Mouse (Mus musculus) midbrain, embryonic 12.5 days (tissue): ENCODE measurements at regions not wholly inside any gene's neighbourhood (a gene's known extent, or its start where the extent isn't known, plus 50 kb on each side); places are given as distances from the start of the nearest gene placed in this dataset.
"Not testable (repeated sequence)": the region's sequence is repeated elsewhere in the genome, so short reads cannot be mapped to it uniquely, and the experiment has no call there.

Experiments
- ATAC-seq: fragments of 200-750 bp; cut with Nextera tagmentation; 2 replicates; pipeline ENCODE4 v1.8.0; 2017; ENCODE audit warnings: low read depth, moderate TSS enrichment, moderate library complexity; ENCODE audit not compliant: low FRiP score
- H3K27ac ChIP-seq: fragments of 300-500 bp; sonication (generic); replicated peaks from 2 replicates; pipeline ENCODE4 v1.5.1; 2016; ENCODE audit warnings: mild to moderate bottlenecking
- H3K27me3 ChIP-seq: fragments of 300-500 bp; sonication (generic); 2 replicates; pipeline ENCODE4 v1.6.1; 2016; ENCODE audit warnings: mild to moderate bottlenecking
- H3K36me3 ChIP-seq: fragments of 300-500 bp; sonication (generic); 2 replicates; pipeline ENCODE4 v1.6.1; 2016
- H3K4me1 ChIP-seq: fragments of 300-500 bp; sonication (generic); 2 replicates; pipeline ENCODE4 v1.6.1; 2016
- H3K4me2 ChIP-seq: fragments of 300-500 bp; sonication (generic); replicated peaks from 2 replicates; pipeline ENCODE4 v1.6.1; 2016; ENCODE audit warnings: mild to moderate bottlenecking, moderate library complexity
- H3K4me3 ChIP-seq: fragments of 300-500 bp; sonication (generic); 2 replicates; pipeline ENCODE4 v1.5.1; 2016; ENCODE audit warnings: mild to moderate bottlenecking
- H3K9ac ChIP-seq: fragments of 300-500 bp; sonication (generic); replicated peaks from 2 replicates; pipeline ENCODE4 v1.6.1; 2016; ENCODE audit warnings: mild to moderate bottlenecking, moderate library complexity
- H3K9me3 ChIP-seq: fragments of 300-500 bp; sonication (generic); 2 replicates; pipeline ENCODE4 v1.6.1; 2016; ENCODE audit warnings: mild to moderate bottlenecking
- WGBS: fragments of 180-500 bp; shearing (Covaris S2); methylation state at CpG from one replicate; pipeline ENCODE4 v1.1.7; 2016; 5-methylcytosine and 5-hydroxymethylcytosine counted together

GRCm38 (mm10) chr13:52353966-52354365, 177.1 kb downstream of the Diras2 start:
- Histone ChIP-seq H3K4me2 (no peak overlapping the region), H3K9ac (no peak overlapping the region), H3K27me3 (no peaks in the 10 kb centered on the region), H3K4me1 (no peaks in the 10 kb centered on the region), H3K4me3 (no peak overlapping the region), H3K36me3 (no peaks in the 10 kb centered on the region), H3K27ac (no peak overlapping the region), H3K9me3 (peaks cover 10% of the 10 kb centered on the region; the same call in 1 of the 2 replicates)
- ATAC-seq: no peak
- 81% methylated on average over 2 of the region's 2 CpGs for WGBS

- not testable (repeated sequence) for H3K4me2 ChIP-seq, ATAC-seq, H3K27ac ChIP-seq, H3K4me1 ChIP-seq, H3K27me3 ChIP-seq, H3K4me3 ChIP-seq, H3K36me3 ChIP-seq, H3K9me3 ChIP-seq, H3K9ac ChIP-seq
- WGBS: 91% methylated on average over 4 of the region's 4 CpGs
Measured at GRCm38 (mm10) chr13:52355921-52356320, 175.2 kb downstream of the Diras2 start.

GRCm38 (mm10) chr13:52359332-52359731, 171.7 kb downstream of the Diras2 start:
- not testable (repeated sequence) for H3K27me3 ChIP-seq, H3K27ac ChIP-seq, H3K4me3 ChIP-seq, H3K4me1 ChIP-seq, H3K9me3 ChIP-seq, H3K4me2 ChIP-seq, H3K9ac ChIP-seq, ATAC-seq, H3K36me3 ChIP-seq
- WGBS: 73% methylated on average over 4 of the region's 4 CpGs

GRCm38 (mm10) chr13:52361177-52361846, 169.8 kb downstream of the Diras2 start:
- no peak for ATAC-seq
- H3K9ac ChIP-seq: no peak overlapping the region
- H3K4me3 ChIP-seq: no peak overlapping the region
- H3K4me2 ChIP-seq: no peak overlapping the region
- peaks cover 10% of the 10 kb centered on the region; the same call in 1 of the 2 replicates for H3K9me3 ChIP-seq
- no peaks in the 10 kb centered on the region for H3K4me1 ChIP-seq
- no peaks in the 10 kb centered on the region for H3K36me3 ChIP-seq
- H3K27ac ChIP-seq: no peak overlapping the region
- H3K27me3 ChIP-seq: no peaks in the 10 kb centered on the region
- 84% methylated on average over 4 of the region's 4 CpGs for WGBS

GRCm38 (mm10) chr13:52362266-52362665, 168.8 kb downstream of the Diras2 start:
- WGBS: 91% methylated on average over 5 of the region's 5 CpGs
- Histone ChIP-seq H3K4me3 (no peak overlapping the region), H3K9me3 (peaks cover 4% of the 10 kb centered on the region; the same call in 1 of the 2 replicates), H3K4me1 (no peaks in the 10 kb centered on the region), H3K4me2 (no peak overlapping the region), H3K27me3 (no peaks in the 10 kb centered on the region), H3K9ac (no peak overlapping the region), H3K27ac (no peak overlapping the region), H3K36me3 (no peaks in the 10 kb centered on the region)
- ATAC-seq: no peak

GRCm38 (mm10) chr13:52369851-52370250, 161.2 kb downstream of the Diras2 start:
- no peaks in the 10 kb centered on the region for H3K36me3 ChIP-seq
- H3K27me3 ChIP-seq: no peaks in the 10 kb centered on the region
- H3K9me3 ChIP-seq: no peaks in the 10 kb centered on the region
- ATAC-seq: no peak
- H3K27ac ChIP-seq: no peak overlapping the region
- H3K9ac ChIP-seq: no peak overlapping the region
- no peak overlapping the region for H3K4me3 ChIP-seq
- H3K4me1 ChIP-seq: no peaks in the 10 kb centered on the region
- no peak overlapping the region for H3K4me2 ChIP-seq

GRCm38 (mm10) chr13:52371986-52372385, 159.1 kb downstream of the Diras2 start:
- no peak overlapping the region for H3K4me3 ChIP-seq
- no peaks in the 10 kb centered on the region for H3K4me1 ChIP-seq
- no peak overlapping the region for H3K9ac ChIP-seq
- H3K9me3 ChIP-seq: no peaks in the 10 kb centered on the region
- ATAC-seq: no peak
- H3K36me3 ChIP-seq: no peaks in the 10 kb centered on the region
- H3K4me2 ChIP-seq: no peak overlapping the region
- no peaks in the 10 kb centered on the region for H3K27me3 ChIP-seq
- 93% methylated on average over 3 of the region's 3 CpGs for WGBS
- H3K27ac ChIP-seq: no peak overlapping the region

GRCm38 (mm10) chr13:52374781-52375180, 156.3 kb downstream of the Diras2 start:
- H3K9ac ChIP-seq: no peak overlapping the region
- WGBS: 79% methylated on average over 3 of the region's 3 CpGs
- H3K4me1 ChIP-seq: no peaks in the 10 kb centered on the region
- no peak overlapping the region for H3K4me2 ChIP-seq
- H3K9me3 ChIP-seq: peaks cover 7% of the 10 kb centered on the region; the same call in 1 of the 2 replicates
- no peak overlapping the region for H3K27ac ChIP-seq
- no peak overlapping the region for H3K4me3 ChIP-seq
- H3K27me3 ChIP-seq: no peaks in the 10 kb centered on the region
- H3K36me3 ChIP-seq: no peaks in the 10 kb centered on the region
- ATAC-seq: no peak

GRCm38 (mm10) chr13:52378236-52378635, 152.8 kb downstream of the Diras2 start:
- no peak overlapping the region for H3K4me2 ChIP-seq
- no peaks in the 10 kb centered on the region for H3K27me3 ChIP-seq
- H3K4me3 ChIP-seq: no peak overlapping the region
- no peak overlapping the region for H3K9ac ChIP-seq
- peaks cover 16% of the 10 kb centered on the region; the same call in 1 of the 2 replicates for H3K9me3 ChIP-seq
- no peaks in the 10 kb centered on the region for H3K4me1 ChIP-seq
- ATAC-seq: no peak
- H3K36me3 ChIP-seq: no peaks in the 10 kb centered on the region
- WGBS: 59% methylated on average over 1 of the region's 1 CpGs
- H3K27ac ChIP-seq: no peak overlapping the region

- no peaks in the 10 kb centered on the region for H3K27me3 ChIP-seq
- H3K27ac ChIP-seq: no peak overlapping the region
- no peak overlapping the region for H3K4me3 ChIP-seq
- ATAC-seq: no peak
- no peak overlapping the region for H3K9ac ChIP-seq
- H3K9me3 ChIP-seq: no peaks in the 10 kb centered on the region
- 86% methylated on average over 5 of the region's 5 CpGs for WGBS
- H3K4me1 ChIP-seq: no peaks in the 10 kb centered on the region
- no peaks in the 10 kb centered on the region for H3K36me3 ChIP-seq
- H3K4me2 ChIP-seq: no peak overlapping the region
Measured at GRCm38 (mm10) chr13:52389271-52389670, 141.8 kb downstream of the Diras2 start.

GRCm38 (mm10) chr13:52395786-52396185, 135.3 kb downstream of the Diras2 start:
- Histone ChIP-seq H3K4me1 (no peaks in the 10 kb centered on the region), H3K9me3 (no peaks in the 10 kb centered on the region), H3K27me3 (no peaks in the 10 kb centered on the region), H3K9ac (no peak overlapping the region), H3K4me3 (no peak overlapping the region), H3K27ac (no peak overlapping the region), H3K4me2 (no peak overlapping the region), H3K36me3 (no peaks in the 10 kb centered on the region)
- no peak for ATAC-seq
- WGBS: 89% methylated on average over 8 of the region's 8 CpGs

GRCm38 (mm10) chr13:52398344-52398743, 132.7 kb downstream of the Diras2 start:
- no peaks in the 10 kb centered on the region for H3K27me3 ChIP-seq
- no peak overlapping the region for H3K4me3 ChIP-seq
- H3K9me3 ChIP-seq: no peaks in the 10 kb centered on the region

GRCm38 (mm10) chr13:52399143-52399542, 131.9 kb downstream of the Diras2 start:
- no peaks in the 10 kb centered on the region for H3K36me3 ChIP-seq
- H3K9ac ChIP-seq: no peak overlapping the region
- no peak overlapping the region for H3K27ac ChIP-seq
- no peak overlapping the region for H3K4me3 ChIP-seq
- H3K4me1 ChIP-seq: no peaks in the 10 kb centered on the region
- no peak for ATAC-seq
- 86% methylated on average over 2 of the region's 2 CpGs for WGBS
- no peaks in the 10 kb centered on the region for H3K9me3 ChIP-seq
- no peaks in the 10 kb centered on the region for H3K27me3 ChIP-seq
- no peak overlapping the region for H3K4me2 ChIP-seq

More at GRCm38 (mm10) chr13:52398344-52398743, 132.7 kb downstream of the Diras2 start:
- H3K36me3 ChIP-seq: no peaks in the 10 kb centered on the region
- no peaks in the 10 kb centered on the region for H3K4me1 ChIP-seq
- no peak for ATAC-seq
- 80% methylated on average over 6 of the region's 6 CpGs for WGBS
- no peak overlapping the region for H3K9ac ChIP-seq
- no peak overlapping the region for H3K27ac ChIP-seq
- no peak overlapping the region for H3K4me2 ChIP-seq
